Comparison of ENCODE assay signal across 8 mouse cellular contexts in the genomic region with DNA sequence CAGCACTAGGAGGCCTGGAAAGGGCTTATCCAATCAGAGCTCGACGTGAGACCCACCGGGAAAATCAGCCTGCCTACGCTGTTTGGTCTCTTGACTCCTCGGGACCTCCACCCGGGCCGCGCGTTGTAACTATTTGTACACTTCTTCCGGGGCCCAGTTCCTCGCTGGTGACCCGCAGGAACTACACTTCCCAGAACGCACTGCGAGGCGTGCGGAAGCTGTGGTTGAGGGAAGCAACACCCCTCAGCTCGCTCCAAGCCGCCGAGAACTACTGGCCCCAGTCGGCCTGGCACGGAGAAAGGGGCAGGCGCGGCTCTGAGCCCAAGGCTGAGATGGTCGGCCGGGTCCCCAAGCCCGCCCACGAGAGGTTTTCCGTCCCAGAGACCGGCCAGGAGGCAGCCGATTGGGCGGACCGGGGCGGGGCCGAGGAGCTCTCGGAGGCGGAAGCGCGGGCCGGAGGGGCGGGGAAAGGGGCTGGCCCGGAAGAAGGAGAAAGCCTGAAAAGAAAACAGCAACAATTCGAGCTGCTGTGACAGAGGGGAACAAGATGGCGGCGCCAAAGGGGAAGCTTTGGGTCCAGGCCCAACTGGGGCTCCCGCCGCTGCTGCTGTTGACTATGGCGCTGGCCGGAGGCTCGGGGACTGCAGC. TPM values are rescaled to one million over a fixed set of nuclear protein-coding genes. Genes with fewer than 3 reads are reported as not detected.
DNase-seq lines count a peak whose midpoint lies in the region; ATAC-seq lines count a peak whose summit lies in the region.

A gene (plus strand): TSS at position 218 of the 648 bp plus-strand sequence.

- peak within 1 kb of the TSS; percentile 58 for H3K9ac ChIP-seq in hindbrain, embryonic 15.5 days

- H3K9me3 ChIP-seq in hindbrain, embryonic 15.5 days = no peaks in the 10 kb centered on the region

- peaks cover 40% of the 10 kb centered on the region for H3K4me1 ChIP-seq in hindbrain, embryonic 15.5 days (replicated peaks)

- peak within 1 kb of the TSS; percentile 70 for H3K4me2 ChIP-seq in hindbrain, embryonic 15.5 days

- no peaks in the 10 kb centered on the region for H3K27me3 ChIP-seq in hindbrain, embryonic 15.5 days

- under 1% methylated on average over 47 of the region's 49 CpGs for WGBS in hindbrain, embryonic 15.5 days

- ATAC-seq in hindbrain, embryonic 15.5 days (ENCODE audit: low FRiP score, low read depth) = peak; percentile 96

- DNase-seq in T-cell, adult 2 months (ENCODE audit: low spot score) = peak; percentile 97
- DNase-seq in cerebellum, postnatal 36 days = peak; percentile 93 to 97
- peak; percentile 94 to 95 for DNase-seq in frontal cortex, postnatal 36 days (ENCODE audit: low spot score in 2 of 2)
- DNase-seq in left cerebral cortex, adult 11 months (ENCODE audit: low spot score) = peak; percentile 91
- DNase-seq in lung, postnatal 4 days = peak; percentile 98 to 100
- peak; percentile 90 for DNase-seq in retina, postnatal 7 days (ENCODE audit: low read depth, low spot score)
- DNase-seq in urinary bladder, adult 2 months (ENCODE audit: low spot score) = peak; percentile 96

- H3K27ac ChIP-seq in hindbrain, embryonic 15.5 days (replicated peaks) = peak within 1 kb of the TSS; percentile 97

- peaks cover 10% of the 10 kb centered on the region for H3K36me3 ChIP-seq in hindbrain, embryonic 15.5 days

- H3K4me3 ChIP-seq in hindbrain, embryonic 15.5 days = peak within 1 kb of the TSS; percentile 58

RNA-seq across cellular contexts. Expression of the gene that starts here (rescaled TPM):
- 355 and 390 TPM in 2 replicates for polyA plus RNA-seq in hindbrain, embryonic 15.5 days (2015; fragmentation: Nextera tagmentation; extraction: Ambion mirVana)
- polyA plus RNA-seq in urinary bladder, adult 2 months (2012; rRNA removed) = 287 and 337 TPM in 2 replicates

Comparison
In these comparisons a context has a peak if more than half of its experiments do, and no peak if none do; other contexts are left out.
1. Peak in every context shown above with its lines: DNase-seq, ATAC-seq, H3K4me3 ChIP-seq and H3K27ac ChIP-seq.